Mouse (Mus musculus) heart, adult 2 months (tissue): Measurements from ENCODE around the gene Plekhm2. TPM values are rescaled to one million over a fixed set of nuclear protein-coding genes. Genes with fewer than 3 reads are reported as not detected.
A peak's percentile ranks its signal among the peaks of the same experiment; 100 is the strongest.

Source experiments
- DNase-seq, 2 experiments: peaks; one replicate each; pipeline ENCODE4 v3.0.0; 2021
- H3K27ac ChIP-seq: fragments of 200-600 bp; 2 replicates; pipeline ENCODE4 v1.8.1; 2022
- H3K27me3 ChIP-seq: fragments of 200-500 bp; 2 replicates; pipeline ENCODE4 v1.6.1; 2012; ENCODE audit warnings: mild to moderate bottlenecking, low read length, inconsistent platforms, mixed read lengths; ENCODE audit not compliant: control insufficient read depth, insufficient read depth
- H3K36me3 ChIP-seq: fragments of 200-500 bp; 2 replicates; pipeline ENCODE4 v1.6.1; 2012; ENCODE audit warnings: low read length, inconsistent platforms; ENCODE audit not compliant: control insufficient read depth, insufficient read depth
- H3K4me1 ChIP-seq: fragments of 200-500 bp; 2 replicates; pipeline ENCODE4 v1.6.1; 2011; ENCODE audit warnings: low read length; ENCODE audit not compliant: control insufficient read depth, insufficient read depth
- H3K4me3 ChIP-seq: fragments of 200-600 bp; 2 replicates; pipeline ENCODE4 v1.8.1; 2022
- H3K79me2 ChIP-seq: fragments of 200-500 bp; replicated peaks from 2 replicates; pipeline ENCODE4 v1.6.1; 2012; ENCODE audit warnings: mild to moderate bottlenecking, inconsistent platforms, low read length, moderate library complexity, mixed read lengths; ENCODE audit not compliant: control insufficient read depth, insufficient read depth
- H3K9ac ChIP-seq: fragments of 200-500 bp; 2 replicates; pipeline ENCODE4 v1.6.1; 2012; ENCODE audit warnings: low read depth, mild to moderate bottlenecking, control low read depth, inconsistent platforms, low read length, mixed read lengths
- CTCF ChIP-seq: fragments of 200-600 bp; IDR thresholded peaks from 2 replicates; pipeline ENCODE4 v1.8.1; 2022; ENCODE audit warnings: antibody characterized with exemption, mild to moderate bottlenecking, moderate library complexity
- EP300 ChIP-seq: fragments of 200-500 bp; IDR thresholded peaks from 2 replicates; pipeline ENCODE4 v1.6.1; 2011; ENCODE audit warnings: low read depth, low read length, control low read depth; ENCODE audit not compliant: insufficient read depth
- POLR2A ChIP-seq: fragments of 200-500 bp; IDR thresholded peaks from 2 replicates; pipeline ENCODE4 v1.6.1; 2011; ENCODE audit warnings: mild to moderate bottlenecking, low read depth, low read length, control low read depth; ENCODE audit not compliant: insufficient read depth
- WGBS: fragments of 180-500 bp; shearing (Covaris S2); methylation state at CpG from one replicate; pipeline ENCODE4 v1.1.7; 2018; 5-methylcytosine and 5-hydroxymethylcytosine counted together
- intact Hi-C: fragments of 180-260 bp; cut with DNase I; formaldehyde crosslinking; loops from one replicate; pipeline ENCODE4 v1.15.1; 2025
- long read RNA-seq: library from polyadenylated mRNA; stranded (forward); transcript quantifications from one replicate; pipeline ENCODE4 v2.0.0, GENCODE M21; 2021
- polyA plus RNA-seq: library from polyadenylated mRNA; depleted of rRNA; stranded (reverse); fragments of >200 nt; gene quantifications from 2 replicates; pipeline ENCODE4 v1.2.3, GENCODE M21; 2012; rRNA removed
- total RNA-seq, 2 experiments: library from RNA; stranded (reverse); gene quantifications; 2 replicates each; pipeline ENCODE4 v1.2.3; 2021

The Plekhm2 gene
- total RNA-seq = 100 to 1,000 TPM in 1 of 2 experiments, 10 to 100 TPM in 1; 95.2 to 126 TPM
- 111 and 144 TPM in 2 replicates for polyA plus RNA-seq
- long read RNA-seq, full-length matches to known transcripts = 26 of 77 reads
- long read RNA-seq, partial matches to known transcripts = 29 of 77 reads
- long read RNA-seq, other reads (novel, unspliced or antisense) = 22 of 77 reads

DNA sequence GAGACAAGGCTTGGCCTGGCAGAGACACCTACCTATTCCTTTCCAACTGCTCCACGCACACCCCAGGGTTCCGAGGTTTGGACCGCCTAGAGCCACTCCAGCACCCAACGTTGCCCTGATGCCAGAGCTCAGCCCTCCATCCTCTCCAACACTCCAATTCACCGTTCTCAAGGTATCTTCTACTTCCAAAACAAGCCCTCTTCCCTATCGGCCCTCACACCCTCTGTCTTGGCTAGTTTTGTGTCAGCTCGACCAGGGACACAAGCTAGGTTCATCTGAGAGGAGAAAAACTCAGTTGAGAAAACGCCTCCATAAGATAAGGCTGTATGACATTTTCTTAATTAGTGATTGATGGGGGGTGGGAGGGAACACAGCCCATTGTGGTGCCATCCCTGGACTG is at the start of gene Plekhm2:
Gene Plekhm2 (minus strand): TSS at position 101 of the 400 bp plus-strand sequence.
- 63% methylated on average over 8 of the region's 8 CpGs for WGBS
- peaks cover 5% of the 10 kb centered on the region for H3K36me3 ChIP-seq
- TF ChIP-seq CTCF (no peak), EP300 (no peak), POLR2A (no peak)
- H3K27me3 ChIP-seq = no peaks in the 10 kb centered on the region
- peak within 1 kb of the TSS; percentile 79 for H3K9ac ChIP-seq
- peaks cover 7% of the 10 kb centered on the region for H3K4me1 ChIP-seq
- H3K4me3 ChIP-seq = peak within 1 kb of the TSS; percentile 73
- peaks cover 5% of the 10 kb centered on the region for H3K79me2 ChIP-seq
- DNase-seq = no peak
- H3K27ac ChIP-seq = peak within 1 kb of the TSS; percentile 95
- intact Hi-C loops = loop anchor here (2.0 kb wide), 1 partner anchor 18 kb away; no protein-coding TSS in a partner anchor

- TF ChIP-seq CTCF (no peak), EP300 (no peak), POLR2A (no peak)
- no peak for DNase-seq
- H3K4me3 ChIP-seq = no peak overlapping the region
- no peak overlapping the region for H3K9ac ChIP-seq
- no peaks in the 10 kb centered on the region for H3K27me3 ChIP-seq
- H3K36me3 ChIP-seq = peaks cover 36% of the 10 kb centered on the region
- 79% methylated on average over 5 of the region's 5 CpGs for WGBS
- intact Hi-C loops = no loop called here
- peaks cover 24% of the 10 kb centered on the region for H3K79me2 ChIP-seq
- peaks cover 19% of the 10 kb centered on the region for H3K4me1 ChIP-seq
- no peak overlapping the region for H3K27ac ChIP-seq
Observed at GRCm38 (mm10) chr4:141713598-141714142, 49.0 kb upstream of the Plekhm2 start.

GRCm38 (mm10) chr4:141711250-141711649 is 46.6 kb upstream of the Plekhm2 start:
- no peak for TF ChIP-seq POLR2A
- TF ChIP-seq EP300 = no peak
- no peak for TF ChIP-seq CTCF
- peaks cover 21% of the 10 kb centered on the region for H3K79me2 ChIP-seq
- H3K36me3 ChIP-seq = peaks cover 25% of the 10 kb centered on the region
- DNase-seq = no peak
- H3K27me3 ChIP-seq = no peaks in the 10 kb centered on the region
- H3K9ac ChIP-seq = no peak overlapping the region
- H3K27ac ChIP-seq = no peak overlapping the region
- H3K4me1 ChIP-seq = peaks cover 19% of the 10 kb centered on the region
- no peak overlapping the region for H3K4me3 ChIP-seq
- WGBS = 100% methylated on average over 1 of the region's 1 CpGs
- intact Hi-C loops = no loop called here

GRCm38 (mm10) chr4:141708971-141709370 is 44.3 kb upstream of the Plekhm2 start:
- WGBS = 73% methylated on average over 2 of the region's 2 CpGs
- DNase-seq = no peak
- no peak overlapping the region for H3K27ac ChIP-seq
- H3K9ac ChIP-seq = no peak overlapping the region
- intact Hi-C loops = no loop called here
- H3K36me3 ChIP-seq = peaks cover 27% of the 10 kb centered on the region
- H3K4me1 ChIP-seq = peaks cover 3% of the 10 kb centered on the region
- TF ChIP-seq EP300 (no peak), CTCF (no peak)
- no peak overlapping the region for H3K4me3 ChIP-seq
- H3K27me3 ChIP-seq = no peaks in the 10 kb centered on the region
- peaks cover 12% of the 10 kb centered on the region for H3K79me2 ChIP-seq

DNA sequence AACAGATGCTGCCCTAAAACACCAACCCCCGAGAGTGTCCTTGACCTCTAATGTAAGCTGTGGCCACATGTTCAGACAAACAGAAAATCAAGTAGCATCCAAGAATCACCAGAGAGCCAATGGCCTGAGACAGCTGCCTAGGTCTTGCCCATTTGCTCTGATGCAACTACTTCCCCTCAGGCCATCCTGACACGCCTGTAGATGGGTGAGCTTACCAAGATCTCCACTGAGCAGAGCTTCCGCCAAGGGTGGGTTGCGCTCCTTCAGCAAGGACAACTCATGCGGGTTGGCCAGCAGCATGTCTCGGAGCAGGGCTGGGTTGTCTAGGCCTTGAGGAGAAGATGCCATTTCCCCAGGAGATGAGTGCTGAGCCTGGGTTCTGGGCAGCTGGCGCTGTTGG is 43.3 kb upstream of the Plekhm2 start:
- no peak for DNase-seq
- Histone ChIP-seq H3K79me2 (peaks cover 10% of the 10 kb centered on the region), H3K4me1 (peaks cover 2% of the 10 kb centered on the region), H3K9ac (no peak overlapping the region), H3K27me3 (no peaks in the 10 kb centered on the region), H3K36me3 (peaks cover 27% of the 10 kb centered on the region), H3K27ac (no peak overlapping the region), H3K4me3 (no peak overlapping the region)
- intact Hi-C loops = no loop called here
- TF ChIP-seq CTCF = no peak
- TF ChIP-seq POLR2A = no peak
- TF ChIP-seq EP300 = no peak
- WGBS = 91% methylated on average over 7 of the region's 7 CpGs

DNA sequence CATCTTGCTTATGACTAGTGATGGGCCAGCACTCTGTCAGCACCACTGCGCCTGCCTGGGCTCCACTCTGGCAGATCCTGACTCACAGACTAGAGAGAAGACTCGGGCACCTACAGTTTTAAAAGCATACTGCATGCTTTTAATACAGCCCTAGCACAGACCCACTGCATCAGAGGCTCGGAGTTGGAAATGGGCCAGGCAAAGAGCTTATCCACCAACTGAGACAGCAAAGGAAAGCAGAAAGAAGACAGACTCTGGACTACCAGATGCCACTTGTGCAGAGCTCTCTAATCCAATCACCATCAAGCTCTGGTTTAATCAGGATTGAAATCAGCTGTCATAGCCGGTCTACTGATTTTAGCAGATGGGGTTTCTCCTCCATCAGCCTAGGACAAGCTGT is 40.6 kb upstream of the Plekhm2 start:
- H3K36me3 ChIP-seq = peaks cover 18% of the 10 kb centered on the region
- peaks cover 2% of the 10 kb centered on the region for H3K4me1 ChIP-seq
- intact Hi-C loops = no loop called here
- H3K79me2 ChIP-seq = peaks cover 6% of the 10 kb centered on the region
- no peak overlapping the region for H3K27ac ChIP-seq
- TF ChIP-seq POLR2A (no peak), EP300 (no peak), CTCF (no peak)
- H3K27me3 ChIP-seq = no peaks in the 10 kb centered on the region
- no peak overlapping the region for H3K9ac ChIP-seq
- H3K4me3 ChIP-seq = no peak overlapping the region
- no peak for DNase-seq
- WGBS = 73% methylated on average over 4 of the region's 4 CpGs
